Mouse (Mus musculus) kidney, adult 2 months (tissue): ENCODE data around the gene Lysmd1. TPM values are rescaled to one million over a fixed set of nuclear protein-coding genes. Genes with fewer than 3 reads are reported as not detected.
"Not testable (repeated sequence)": the region's sequence is repeated elsewhere in the genome, so short reads cannot be mapped to it uniquely, and the experiment has no call there.

Experiments used
- DNase-seq: peaks from one replicate; pipeline ENCODE4 v3.0.0; 2021
- H3K27ac ChIP-seq: fragments of 200-500 bp; 2 replicates; pipeline ENCODE4 v1.5.1; 2012; ENCODE audit warnings: low read depth, low read length, control low read depth, inconsistent platforms; ENCODE audit not compliant: insufficient read depth
- H3K27me3 ChIP-seq: fragments of 200-500 bp; replicated peaks from 2 replicates; pipeline ENCODE4 v1.6.1; 2012; ENCODE audit warnings: mild to moderate bottlenecking, moderate library complexity, low read length, inconsistent platforms; ENCODE audit not compliant: control insufficient read depth, insufficient read depth
- H3K36me3 ChIP-seq: fragments of 200-500 bp; 2 replicates; pipeline ENCODE4 v1.6.1; 2012; ENCODE audit warnings: mild to moderate bottlenecking, moderate library complexity, low read length, inconsistent platforms; ENCODE audit not compliant: control insufficient read depth, insufficient read depth
- H3K4me1 ChIP-seq: fragments of 200-500 bp; 2 replicates; pipeline ENCODE4 v1.6.1; 2011; ENCODE audit warnings: low read length; ENCODE audit not compliant: control insufficient read depth, insufficient read depth
- H3K4me3 ChIP-seq: fragments of 200-500 bp; 2 replicates; pipeline ENCODE4 v1.5.1; 2011; ENCODE audit warnings: mild to moderate bottlenecking, low read depth, low read length, control low read depth; ENCODE audit not compliant: insufficient read depth
- CTCF ChIP-seq: fragments of 200-500 bp; conservative IDR thresholded peaks from 2 replicates; pipeline ENCODE4 v1.5.1; 2011; ENCODE audit warnings: low read depth, mild to moderate bottlenecking, control low read depth, low read length, moderate library complexity, mixed read lengths; ENCODE audit not compliant: insufficient read depth, insufficient read length
- POLR2A ChIP-seq: fragments of 200-500 bp; IDR thresholded peaks from one replicate; pipeline ENCODE4 v1.6.1; 2011; ENCODE audit warnings: low read depth, low read length, control low read depth
- WGBS: fragments of 180-500 bp; shearing (Covaris S2); methylation state at CpG from one replicate; pipeline ENCODE4 v1.1.7; 2018; 5-methylcytosine and 5-hydroxymethylcytosine counted together
- polyA plus RNA-seq: library from polyadenylated mRNA; depleted of rRNA; stranded (reverse); fragments of >200 nt; gene quantifications from 2 replicates; pipeline ENCODE4 v1.2.3, GENCODE M21; 2012

The Lysmd1 gene
- polyA plus RNA-seq, 1 experiment, result 11.3 TPM

- peak; percentile 87 for DNase-seq
- Histone ChIP-seq H3K27me3 (no peaks in the 10 kb centered on the region), H3K36me3 (no peaks in the 10 kb centered on the region), H3K27ac (no peak overlapping the region), H3K4me3 (no peak overlapping the region), H3K4me1 (peaks cover 4% of the 10 kb centered on the region; the same call in 1 of the 2 replicates)
- TF ChIP-seq POLR2A, result no peak
- WGBS, result 26% methylated on average over 6 of the region's 6 CpGs
Observed at GRCm38 (mm10) chr3:95129226-95129651, 4.6 kb upstream of the Lysmd1 start.

GRCm38 (mm10) chr3:95130081-95130480 is 3.8 kb upstream of the Lysmd1 start:
- H3K27me3 ChIP-seq, result no peaks in the 10 kb centered on the region
- WGBS, result 54% methylated on average over 5 of the region's 5 CpGs
- no peaks in the 10 kb centered on the region for H3K36me3 ChIP-seq
- DNase-seq, result peak; percentile 64
- H3K27ac ChIP-seq, result no peak overlapping the region
- no peak overlapping the region for H3K4me3 ChIP-seq
- H3K4me1 ChIP-seq, result peaks cover 4% of the 10 kb centered on the region
- TF ChIP-seq POLR2A, result no peak
- no peak for TF ChIP-seq CTCF

- not testable (repeated sequence) for H3K27ac ChIP-seq, H3K4me3 ChIP-seq, H3K27me3 ChIP-seq, H3K36me3 ChIP-seq, H3K4me1 ChIP-seq, DNase-seq
- 88% methylated on average over 2 of the region's 2 CpGs for WGBS
Observed at GRCm38 (mm10) chr3:95132389-95132788, 1.5 kb upstream of the Lysmd1 start.

- H3K4me1 ChIP-seq, result peaks cover 4% of the 10 kb centered on the region
- peak overlapping the region; percentile 96 for H3K4me3 ChIP-seq
- H3K27me3 ChIP-seq, result no peaks in the 10 kb centered on the region
- no peak for DNase-seq
- no peak overlapping the region for H3K27ac ChIP-seq
- no peaks in the 10 kb centered on the region for H3K36me3 ChIP-seq
- no peak for TF ChIP-seq POLR2A
- no peak for TF ChIP-seq CTCF
- 53% methylated on average over 11 of the region's 11 CpGs for WGBS
Observed at GRCm38 (mm10) chr3:95133176-95133575, 712 bp upstream of the Lysmd1 start.

GRCm38 (mm10) chr3:95134133-95134532 is 245 bp downstream of the Lysmd1 start:
- WGBS, result no CpG with 5 or more reads among the region's 12 CpGs
- H3K4me3 ChIP-seq, H3K4me1 ChIP-seq, H3K27ac ChIP-seq, H3K27me3 ChIP-seq, DNase-seq, H3K36me3 ChIP-seq: not testable (repeated sequence)

- peak overlapping the region; percentile 44 for H3K4me3 ChIP-seq
- TF ChIP-seq POLR2A, result no peak
- TF ChIP-seq CTCF, result no peak
- peak; percentile 84 for DNase-seq
- H3K27me3 ChIP-seq, result no peaks in the 10 kb centered on the region
- peaks cover 4% of the 10 kb centered on the region for H3K4me1 ChIP-seq
- WGBS, result 13% methylated on average over 6 of the region's 6 CpGs
- no peaks in the 10 kb centered on the region for H3K36me3 ChIP-seq
- H3K27ac ChIP-seq, result peak overlapping the region; percentile 57; the same call in 1 of the 2 replicates
Observed at GRCm38 (mm10) chr3:95135023-95135422, 1.1 kb downstream of the Lysmd1 start.

- Histone ChIP-seq H3K27me3 (no peaks in the 10 kb centered on the region), H3K27ac (no peak overlapping the region), H3K4me3 (0 out of 2 replicates have a peak overlapping the region, but pooled peaks have one; percentile 44), H3K36me3 (no peaks in the 10 kb centered on the region; the same call in 1 of the 2 replicates), H3K4me1 (peaks cover 8% of the 10 kb centered on the region)
- no peak for TF ChIP-seq CTCF
- TF ChIP-seq POLR2A, result no peak
- peak; percentile 17 for DNase-seq
- 70% methylated on average over 7 of the region's 7 CpGs for WGBS
Observed at GRCm38 (mm10) chr3:95135433-95136052, 1.7 kb downstream of the Lysmd1 start.

GRCm38 (mm10) chr3:95136336-95136735 is 2.4 kb downstream of the Lysmd1 start:
- Histone ChIP-seq H3K4me1 (peaks cover 8% of the 10 kb centered on the region), H3K27me3 (no peaks in the 10 kb centered on the region), H3K4me3 (no peak overlapping the region), H3K36me3 (no peaks in the 10 kb centered on the region; the same call in 1 of the 2 replicates), H3K27ac (no peak overlapping the region)
- WGBS, result 88% methylated on average over 3 of the region's 3 CpGs
- DNase-seq, result no peak
- TF ChIP-seq CTCF (no peak), POLR2A (no peak)
